Mouse (Mus musculus) right cerebral cortex, postnatal 10 days (tissue): Measurements from ENCODE around the gene Zmiz1.

Experiments
- DNase-seq, 2 experiments: peaks; one replicate each; pipeline ENCODE4 v3.0.0; 2021; ENCODE audit warnings: low spot score in 2 of 2

Gene Zmiz1

GRCm38 (mm10) chr14:25558479-25558878 lies 99.5 kb downstream of the Zmiz1 start:
- DNase-seq = no peak

DNA sequence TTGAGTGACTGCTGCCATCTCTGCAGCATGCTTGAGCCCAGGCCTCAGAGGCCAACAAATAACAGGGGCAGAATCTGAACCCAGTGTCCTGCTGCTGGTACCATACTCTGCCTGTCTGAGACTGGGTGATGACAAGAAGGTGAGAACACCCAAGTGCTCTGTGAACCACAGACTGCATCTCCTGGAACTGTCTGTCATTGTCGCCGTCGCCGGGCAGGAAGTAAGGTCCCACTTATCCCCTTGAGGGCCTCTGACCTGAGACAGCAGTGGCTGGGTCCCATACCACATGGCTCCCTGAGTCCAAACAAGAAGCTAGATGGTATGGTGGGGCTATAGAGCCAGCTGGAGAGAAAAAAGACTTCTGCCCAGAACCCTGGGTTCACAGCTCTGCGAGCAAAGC lies 100.9 kb downstream of the Zmiz1 start:
- DNase-seq = no peak

DNA sequence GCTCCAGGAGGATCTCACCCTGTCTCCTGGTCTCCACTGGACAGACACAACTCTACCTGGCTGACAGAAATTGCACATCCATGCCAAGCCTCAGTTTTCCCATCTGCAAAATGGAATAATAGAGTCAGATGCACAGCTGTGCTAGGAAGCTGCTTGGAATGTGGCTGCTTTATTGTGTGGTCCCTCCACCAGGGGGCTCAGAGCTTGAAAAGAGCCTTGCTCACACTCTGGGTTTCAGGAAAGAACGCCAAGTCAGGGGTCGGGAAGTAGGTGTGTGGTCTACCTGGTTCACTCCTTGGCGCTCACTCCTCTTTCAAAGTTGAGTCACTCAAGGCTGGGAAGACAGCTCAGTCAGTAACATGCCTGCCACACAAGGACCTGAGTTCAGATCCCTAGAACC lies 101.9 kb downstream of the Zmiz1 start:
- DNase-seq = no peak

DNA sequence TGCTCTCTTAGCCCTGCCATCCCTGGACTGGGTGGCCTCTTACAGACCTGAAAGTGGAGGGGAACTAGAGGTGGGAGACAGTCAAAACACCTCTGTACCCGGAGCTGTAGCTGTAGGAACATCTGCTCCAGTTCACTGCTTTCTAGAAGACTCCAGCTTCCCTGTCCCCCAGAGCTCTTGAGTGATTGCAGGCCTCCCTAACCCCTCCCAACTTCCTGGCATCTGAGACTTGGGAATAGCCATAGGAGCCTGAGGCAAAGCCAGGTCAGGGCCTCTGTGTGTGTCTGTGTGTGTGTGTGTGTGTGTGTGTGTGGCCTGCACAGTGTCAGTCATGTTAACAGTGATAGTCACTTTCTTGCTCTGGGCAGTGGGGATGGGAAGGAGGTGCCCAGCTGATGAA lies 102.7 kb downstream of the Zmiz1 start:
- DNase-seq = no peak

GRCm38 (mm10) chr14:25562447-25562846 lies 103.5 kb downstream of the Zmiz1 start:
- no peak for DNase-seq

- no peak for DNase-seq
These were observed 103.9 kb downstream of the Zmiz1 start for GRCm38 (mm10) chr14:25562909-25563308.

GRCm38 (mm10) chr14:25564577-25564976 lies 105.6 kb downstream of the Zmiz1 start:
- no peak for DNase-seq

- peak; percentile 89 to 92 for DNase-seq
These were observed 106.5 kb downstream of the Zmiz1 start for GRCm38 (mm10) chr14:25565344-25566088.

GRCm38 (mm10) chr14:25567245-25567644 lies 108.3 kb downstream of the Zmiz1 start:
- peak in 1 of 2 experiments; percentile 72 for DNase-seq

- no peak for DNase-seq
These were observed 108.9 kb downstream of the Zmiz1 start for GRCm38 (mm10) chr14:25567837-25568236.

GRCm38 (mm10) chr14:25574047-25574870 lies 115.3 kb downstream of the Zmiz1 start:
- DNase-seq = no peak

DNA sequence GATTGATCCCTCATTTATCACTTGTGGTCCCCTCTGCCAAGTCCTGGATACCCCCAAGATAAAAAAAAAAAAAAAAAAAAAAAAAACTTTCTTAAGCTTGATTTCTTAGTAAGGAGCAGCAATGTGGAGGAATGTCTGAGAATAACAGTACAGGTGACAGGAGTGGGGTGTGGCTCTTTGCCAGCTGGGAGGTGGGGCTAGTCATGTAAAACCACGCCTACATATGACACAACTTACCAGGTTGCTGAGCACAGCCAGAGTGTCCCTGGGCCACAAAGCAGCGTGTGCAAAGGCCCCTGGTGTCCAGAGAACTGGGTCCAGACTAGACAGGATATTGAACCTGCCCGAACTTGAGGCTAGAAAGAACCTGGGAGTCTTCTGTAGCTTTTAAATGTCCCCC lies 117.7 kb downstream of the Zmiz1 start:
- no peak for DNase-seq

- no peak for DNase-seq
These were observed 118.4 kb downstream of the Zmiz1 start for GRCm38 (mm10) chr14:25577431-25577830.

- DNase-seq = no peak
These were observed 120.6 kb downstream of the Zmiz1 start for GRCm38 (mm10) chr14:25579597-25579996.

DNA sequence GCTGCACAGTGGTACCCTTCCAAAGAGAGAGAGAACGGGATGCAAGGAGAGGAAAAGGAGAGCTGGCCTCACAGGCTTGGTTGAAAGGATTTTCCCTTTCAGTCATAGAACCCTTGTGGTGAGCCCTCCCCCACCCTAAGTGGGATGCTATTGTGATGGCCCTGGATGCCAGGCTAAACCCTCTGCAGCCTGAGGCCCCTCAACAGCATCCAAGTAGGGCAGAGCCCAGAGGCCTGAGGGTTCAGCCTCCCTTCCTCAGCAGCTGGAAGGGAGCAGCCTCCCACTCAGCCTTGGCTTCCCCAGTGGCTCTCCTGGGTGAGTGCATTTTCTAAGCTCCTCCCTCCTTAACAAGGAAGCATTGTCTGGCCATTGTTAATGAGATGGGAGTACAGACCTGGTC lies 121.4 kb downstream of the Zmiz1 start:
- no peak for DNase-seq

GRCm38 (mm10) chr14:25582603-25583002 lies 123.6 kb downstream of the Zmiz1 start:
- DNase-seq = no peak

DNA sequence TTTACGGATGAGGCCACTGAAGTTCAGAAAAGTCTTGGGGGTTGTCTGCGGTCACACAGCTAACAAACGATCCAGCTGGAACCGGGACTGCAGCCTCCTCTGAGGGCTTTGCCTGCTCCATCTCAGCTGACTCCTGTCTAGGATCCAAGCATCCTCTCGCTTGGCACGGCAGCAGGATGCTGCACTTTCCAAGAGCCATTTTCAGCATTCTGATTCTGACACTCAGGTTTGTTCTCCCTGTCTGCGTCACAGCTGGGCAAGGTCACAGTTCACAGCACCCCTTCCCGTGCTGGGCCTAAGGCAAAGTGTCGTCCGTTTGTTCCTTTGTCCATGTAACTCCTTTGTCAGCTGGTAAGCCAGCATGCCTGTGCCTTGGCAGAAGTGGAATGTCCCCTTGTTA lies 124.9 kb downstream of the Zmiz1 start:
- DNase-seq = no peak

DNA sequence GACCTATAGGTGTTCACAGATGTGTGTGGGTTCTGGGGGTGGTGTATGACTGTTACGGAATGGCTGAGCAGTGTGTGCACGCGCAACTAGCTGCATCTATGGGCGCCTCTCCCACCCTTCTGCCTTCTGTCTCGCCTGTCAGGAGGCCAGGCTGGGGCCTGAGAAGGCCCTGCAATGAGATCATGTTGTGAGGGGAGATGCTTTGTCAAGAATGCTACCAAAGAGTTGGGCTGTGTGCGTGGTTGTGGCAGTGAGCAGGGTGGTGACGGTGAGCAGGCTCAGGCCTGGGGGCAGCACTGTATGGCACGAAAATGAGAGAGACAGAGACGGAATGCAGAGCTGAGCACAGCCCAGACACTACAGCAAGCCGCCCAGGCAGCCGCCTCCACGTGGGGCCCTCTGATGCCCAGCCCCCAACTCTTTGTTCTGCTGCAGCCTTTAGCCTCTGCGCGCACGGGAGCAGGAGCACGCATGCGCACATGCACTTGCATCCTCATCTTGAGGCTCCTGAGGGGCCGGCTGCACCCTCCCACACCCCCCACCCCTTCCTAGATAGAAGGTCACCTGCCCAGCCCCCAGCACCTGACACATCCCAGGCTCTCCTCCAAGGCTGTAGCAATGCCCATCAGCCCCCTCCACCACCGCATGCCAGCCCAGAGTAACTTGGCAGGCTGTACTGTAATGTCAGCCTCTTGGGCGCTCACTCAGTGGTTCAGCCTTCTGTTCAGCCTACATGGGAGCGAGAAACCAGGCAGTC lies 126.7 kb downstream of the Zmiz1 start:
- peak; percentile 85 for DNase-seq

GRCm38 (mm10) chr14:25586846-25587486 lies 128.0 kb downstream of the Zmiz1 start:
- DNase-seq = no peak

- peak; percentile 81 to 83 for DNase-seq
These were observed 128.6 kb downstream of the Zmiz1 start for GRCm38 (mm10) chr14:25587487-25588001.

- DNase-seq = no peak
These were observed 129.2 kb downstream of the Zmiz1 start for GRCm38 (mm10) chr14:25588156-25588555.
